Mouse (Mus musculus): ENCODE measurements around the gene Gm45521. TPM values are rescaled to one million over a fixed set of nuclear protein-coding genes. Genes with fewer than 3 reads are reported as not detected.

The Gm45521 gene
- not detected in 2 replicates for polyA plus RNA-seq (2014; fragmentation: Nextera tagmentation; extraction: Ambion mirVana)

- H3K4me3 ChIP-seq (ENCODE audit: low read depth, low read length): no peak within 1 kb of the TSS
- no peaks in the 10 kb centered on the region; the same call in 1 of the 2 replicates for H3K4me1 ChIP-seq (ENCODE audit: control insufficient read depth, insufficient read depth, low read length)
- WGBS: 45% methylated on average over 9 of the region's 9 CpGs
- H3K36me3 ChIP-seq (ENCODE audit: control insufficient read depth, insufficient read depth, low read length): no peaks in the 10 kb centered on the region
- no peak within 1 kb of the TSS for H3K27ac ChIP-seq (ENCODE audit: low read depth, low read length)
- H3K9ac ChIP-seq (ENCODE audit: low read length): no peak within 1 kb of the TSS
- no peak within 1 kb of the TSS for H3K4me2 ChIP-seq (ENCODE audit: low read depth)
- no peak for DNase-seq (ENCODE audit: low spot score)
- no peaks in the 10 kb centered on the region for H3K27me3 ChIP-seq (ENCODE audit: control insufficient read depth, insufficient read depth, low read length)
- no peaks in the 10 kb centered on the region for H3K9me3 ChIP-seq (ENCODE audit: control insufficient read depth, low read length)
- ATAC-seq (ENCODE audit: insufficient read depth, low FRiP score, low TSS enrichment): peak; percentile 56
Observed at GRCm38 (mm10) chr14:7957049-7957448, at the start of gene Gm45521. Gene Gm45521 (plus strand): TSS chr14:7957288.

GRCm38 (mm10) chr14:7909472-7909871 is 47.6 kb upstream of the Gm45521 start:
- DNase-seq (ENCODE audit: low spot score): no peak
- H3K27me3 ChIP-seq (ENCODE audit: control insufficient read depth, insufficient read depth, low read length): no peaks in the 10 kb centered on the region
- H3K9me3 ChIP-seq (ENCODE audit: control insufficient read depth, low read length): no peaks in the 10 kb centered on the region
- 72% methylated on average over 10 of the region's 10 CpGs for WGBS
- H3K27ac ChIP-seq (ENCODE audit: low read depth, low read length): no peak overlapping the region
- H3K4me1 ChIP-seq (ENCODE audit: control insufficient read depth, insufficient read depth, low read length): no peaks in the 10 kb centered on the region
- H3K4me2 ChIP-seq (ENCODE audit: low read depth): no peak overlapping the region
- no peak for ATAC-seq (ENCODE audit: insufficient read depth, low FRiP score, low TSS enrichment)
- no peak overlapping the region for H3K4me3 ChIP-seq (ENCODE audit: low read depth, low read length)
- no peak overlapping the region for H3K9ac ChIP-seq (ENCODE audit: low read length)
- H3K36me3 ChIP-seq (ENCODE audit: control insufficient read depth, insufficient read depth, low read length): no peaks in the 10 kb centered on the region

DNA sequence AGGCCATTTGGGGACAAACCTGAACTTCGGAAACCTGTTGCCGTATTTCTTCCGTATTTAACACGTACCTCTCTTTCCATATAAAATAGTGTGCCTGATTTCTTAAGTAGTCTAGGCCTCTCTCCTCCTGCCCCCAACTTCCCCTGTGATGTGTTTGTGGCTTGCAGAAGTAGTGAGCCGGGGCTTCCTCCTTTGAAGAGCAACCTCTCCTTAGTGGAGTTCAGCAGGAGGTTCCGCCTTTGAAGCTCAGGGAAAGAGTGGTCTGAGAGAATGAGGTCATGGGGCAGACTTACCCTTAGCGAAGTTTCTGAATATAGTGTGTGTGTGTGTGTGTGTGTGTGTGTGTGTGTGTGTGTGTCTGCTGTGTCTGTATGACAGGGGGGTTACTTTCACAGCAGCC is 43.2 kb upstream of the Gm45521 start:
- Histone ChIP-seq H3K27me3 (ENCODE audit: control insufficient read depth, insufficient read depth, low read length) (no peaks in the 10 kb centered on the region), H3K4me1 (ENCODE audit: control insufficient read depth, insufficient read depth, low read length) (no peaks in the 10 kb centered on the region), H3K9me3 (ENCODE audit: control insufficient read depth, low read length) (no peaks in the 10 kb centered on the region), H3K27ac (ENCODE audit: low read depth, low read length) (no peak overlapping the region), H3K4me3 (ENCODE audit: low read depth, low read length) (no peak overlapping the region), H3K36me3 (ENCODE audit: control insufficient read depth, insufficient read depth, low read length) (peaks cover 4% of the 10 kb centered on the region; the same call in 1 of the 2 replicates), H3K9ac (ENCODE audit: low read length) (no peak overlapping the region), H3K4me2 (ENCODE audit: low read depth) (no peak overlapping the region)
- DNase-seq (ENCODE audit: low spot score): no peak
- WGBS: 70% methylated on average over 7 of the region's 7 CpGs
- no peak for ATAC-seq (ENCODE audit: insufficient read depth, low FRiP score, low TSS enrichment)

DNA sequence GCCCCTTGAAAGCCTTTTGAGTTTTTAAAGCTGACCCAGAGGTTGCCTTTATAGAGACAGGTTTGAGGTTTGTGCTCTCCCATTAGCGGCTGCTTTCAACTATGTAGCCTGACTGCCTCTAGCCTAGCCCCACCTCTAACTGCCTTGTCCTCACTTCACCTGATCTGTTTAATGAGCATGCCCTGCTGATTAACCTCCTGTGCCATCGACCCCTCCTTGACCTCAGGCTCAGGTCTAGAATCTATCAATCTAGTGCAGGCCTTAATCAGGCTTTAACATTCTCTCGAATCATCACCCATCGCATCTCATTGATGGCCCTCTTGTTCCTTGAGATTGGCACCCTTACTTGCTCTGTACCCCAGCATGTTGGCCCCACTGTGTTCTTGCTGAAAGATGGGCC is 42.6 kb upstream of the Gm45521 start:
- no peak overlapping the region for H3K4me3 ChIP-seq (ENCODE audit: low read depth, low read length)
- H3K9me3 ChIP-seq (ENCODE audit: control insufficient read depth, low read length): no peaks in the 10 kb centered on the region
- no peak overlapping the region for H3K27ac ChIP-seq (ENCODE audit: low read depth, low read length)
- H3K4me1 ChIP-seq (ENCODE audit: control insufficient read depth, insufficient read depth, low read length): no peaks in the 10 kb centered on the region
- no peaks in the 10 kb centered on the region for H3K27me3 ChIP-seq (ENCODE audit: control insufficient read depth, insufficient read depth, low read length)
- H3K9ac ChIP-seq (ENCODE audit: low read length): no peak overlapping the region
- no peak for DNase-seq (ENCODE audit: low spot score)
- H3K36me3 ChIP-seq (ENCODE audit: control insufficient read depth, insufficient read depth, low read length): peaks cover 4% of the 10 kb centered on the region; the same call in 1 of the 2 replicates
- H3K4me2 ChIP-seq (ENCODE audit: low read depth): no peak overlapping the region
- 80% methylated on average over 4 of the region's 4 CpGs for WGBS
- ATAC-seq (ENCODE audit: insufficient read depth, low FRiP score, low TSS enrichment): no peak

- Histone ChIP-seq H3K27ac (ENCODE audit: low read depth, low read length) (no peak overlapping the region), H3K4me1 (ENCODE audit: control insufficient read depth, insufficient read depth, low read length) (no peaks in the 10 kb centered on the region), H3K36me3 (ENCODE audit: control insufficient read depth, insufficient read depth, low read length) (peaks cover 4% of the 10 kb centered on the region; the same call in 1 of the 2 replicates), H3K27me3 (ENCODE audit: control insufficient read depth, insufficient read depth, low read length) (no peaks in the 10 kb centered on the region), H3K9me3 (ENCODE audit: control insufficient read depth, low read length) (no peaks in the 10 kb centered on the region), H3K4me3 (ENCODE audit: low read depth, low read length) (no peak overlapping the region), H3K9ac (ENCODE audit: low read length) (no peak overlapping the region), H3K4me2 (ENCODE audit: low read depth) (no peak overlapping the region)
- DNase-seq (ENCODE audit: low spot score) (no peak), ATAC-seq (ENCODE audit: insufficient read depth, low FRiP score, low TSS enrichment) (no peak)
- 90% methylated on average over 6 of the region's 6 CpGs for WGBS
Observed at GRCm38 (mm10) chr14:7918150-7918991, 38.7 kb upstream of the Gm45521 start.

GRCm38 (mm10) chr14:7919309-7919708 is 37.8 kb upstream of the Gm45521 start:
- H3K9me3 ChIP-seq (ENCODE audit: control insufficient read depth, low read length): no peaks in the 10 kb centered on the region
- no peaks in the 10 kb centered on the region for H3K27me3 ChIP-seq (ENCODE audit: control insufficient read depth, insufficient read depth, low read length)
- H3K4me3 ChIP-seq (ENCODE audit: low read depth, low read length): no peak overlapping the region
- no peak overlapping the region for H3K27ac ChIP-seq (ENCODE audit: low read depth, low read length)
- H3K9ac ChIP-seq (ENCODE audit: low read length): no peak overlapping the region
- no peak for DNase-seq (ENCODE audit: low spot score)
- 95% methylated on average over 5 of the region's 5 CpGs for WGBS
- peaks cover 6% of the 10 kb centered on the region; the same call in 1 of the 2 replicates for H3K36me3 ChIP-seq (ENCODE audit: control insufficient read depth, insufficient read depth, low read length)
- no peak for ATAC-seq (ENCODE audit: insufficient read depth, low FRiP score, low TSS enrichment)
- no peaks in the 10 kb centered on the region for H3K4me1 ChIP-seq (ENCODE audit: control insufficient read depth, insufficient read depth, low read length)
- no peak overlapping the region for H3K4me2 ChIP-seq (ENCODE audit: low read depth)

DNA sequence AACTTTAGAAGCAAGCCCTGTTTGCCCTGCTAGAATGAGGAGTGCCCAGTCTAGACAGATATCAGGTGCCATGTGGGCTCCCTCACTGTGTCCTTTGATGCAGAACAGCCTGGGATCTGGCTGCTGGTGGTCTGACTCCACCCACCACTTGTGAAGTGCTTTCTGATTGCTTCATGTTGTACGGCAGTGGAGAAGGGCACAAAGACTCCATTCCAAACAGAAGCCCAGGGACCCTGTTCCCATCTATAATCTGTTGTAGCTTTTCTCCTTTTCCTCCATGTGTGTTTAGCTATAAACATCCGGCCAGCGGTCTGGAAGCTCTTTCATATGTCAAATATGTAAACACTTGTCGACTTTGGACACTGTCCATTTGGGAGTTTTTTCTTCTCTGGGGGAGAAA is 37.2 kb upstream of the Gm45521 start:
- H3K9ac ChIP-seq (ENCODE audit: low read length): no peak overlapping the region
- DNase-seq (ENCODE audit: low spot score) (no peak), ATAC-seq (ENCODE audit: insufficient read depth, low FRiP score, low TSS enrichment) (no peak)
- peaks cover 6% of the 10 kb centered on the region; the same call in 1 of the 2 replicates for H3K36me3 ChIP-seq (ENCODE audit: control insufficient read depth, insufficient read depth, low read length)
- no peak overlapping the region for H3K4me2 ChIP-seq (ENCODE audit: low read depth)
- H3K4me1 ChIP-seq (ENCODE audit: control insufficient read depth, insufficient read depth, low read length): no peaks in the 10 kb centered on the region
- H3K9me3 ChIP-seq (ENCODE audit: control insufficient read depth, low read length): no peaks in the 10 kb centered on the region
- no peak overlapping the region for H3K27ac ChIP-seq (ENCODE audit: low read depth, low read length)
- no peaks in the 10 kb centered on the region for H3K27me3 ChIP-seq (ENCODE audit: control insufficient read depth, insufficient read depth, low read length)
- WGBS: 80% methylated on average over 4 of the region's 4 CpGs
- H3K4me3 ChIP-seq (ENCODE audit: low read depth, low read length): no peak overlapping the region

DNA sequence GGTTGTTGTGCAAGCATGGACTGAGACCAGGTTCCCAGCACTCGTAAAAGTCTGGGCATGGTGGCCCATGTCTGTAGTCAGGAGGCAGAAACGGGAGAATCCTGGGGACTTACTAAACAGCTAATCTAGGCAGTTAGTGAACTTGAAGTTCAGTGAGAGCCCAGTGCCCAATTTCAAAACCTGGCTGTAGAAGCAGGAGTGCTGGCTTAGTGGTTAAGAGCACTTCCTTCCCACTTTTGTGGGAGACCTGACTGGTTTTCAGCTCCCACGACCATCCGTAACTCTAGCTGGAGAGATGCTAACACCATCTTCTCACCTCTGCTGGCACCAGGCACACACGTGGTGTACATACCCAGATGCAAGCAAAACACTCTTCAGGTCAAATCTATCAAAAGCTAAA is 35.6 kb upstream of the Gm45521 start:
- H3K4me3 ChIP-seq (ENCODE audit: low read depth, low read length): no peak overlapping the region
- no peaks in the 10 kb centered on the region for H3K9me3 ChIP-seq (ENCODE audit: control insufficient read depth, low read length)
- H3K4me1 ChIP-seq (ENCODE audit: control insufficient read depth, insufficient read depth, low read length): no peaks in the 10 kb centered on the region
- no peaks in the 10 kb centered on the region for H3K27me3 ChIP-seq (ENCODE audit: control insufficient read depth, insufficient read depth, low read length)
- no peak overlapping the region for H3K9ac ChIP-seq (ENCODE audit: low read length)
- H3K36me3 ChIP-seq (ENCODE audit: control insufficient read depth, insufficient read depth, low read length): peaks cover 6% of the 10 kb centered on the region
- H3K4me2 ChIP-seq (ENCODE audit: low read depth): no peak overlapping the region
- WGBS: 89% methylated on average over 5 of the region's 5 CpGs
- DNase-seq (ENCODE audit: low spot score) (no peak), ATAC-seq (ENCODE audit: insufficient read depth, low FRiP score, low TSS enrichment) (no peak)
- H3K27ac ChIP-seq (ENCODE audit: low read depth, low read length): no peak overlapping the region

DNA sequence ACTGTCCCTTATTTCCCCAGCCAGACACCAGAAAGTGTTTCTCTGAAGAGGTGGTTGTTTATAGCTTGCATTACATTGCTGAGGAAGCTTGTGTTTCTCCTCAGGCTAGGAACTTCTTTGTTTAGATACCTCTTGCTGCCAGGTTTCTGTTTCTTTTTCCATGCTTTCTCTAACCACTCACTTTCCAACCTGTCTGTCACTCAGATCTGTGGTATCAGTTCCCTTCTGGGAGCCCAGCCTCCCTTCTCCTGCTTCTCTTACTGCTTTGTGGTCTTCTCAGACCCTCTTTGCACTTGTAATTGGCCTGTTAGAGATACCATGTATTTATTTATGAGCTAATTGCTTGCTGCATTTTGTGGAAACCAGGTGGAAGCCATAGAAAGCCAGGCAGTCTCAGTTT is 33.5 kb upstream of the Gm45521 start:
- no peak overlapping the region for H3K9ac ChIP-seq (ENCODE audit: low read length)
- no peak for DNase-seq (ENCODE audit: low spot score)
- ATAC-seq (ENCODE audit: insufficient read depth, low FRiP score, low TSS enrichment): no peak
- H3K4me3 ChIP-seq (ENCODE audit: low read depth, low read length): no peak overlapping the region
- H3K27me3 ChIP-seq (ENCODE audit: control insufficient read depth, insufficient read depth, low read length): no peaks in the 10 kb centered on the region
- peaks cover 2% of the 10 kb centered on the region for H3K36me3 ChIP-seq (ENCODE audit: control insufficient read depth, insufficient read depth, low read length)
- H3K4me2 ChIP-seq (ENCODE audit: low read depth): no peak overlapping the region
- no peak overlapping the region for H3K27ac ChIP-seq (ENCODE audit: low read depth, low read length)
- H3K9me3 ChIP-seq (ENCODE audit: control insufficient read depth, low read length): no peaks in the 10 kb centered on the region
- H3K4me1 ChIP-seq (ENCODE audit: control insufficient read depth, insufficient read depth, low read length): no peaks in the 10 kb centered on the region
